Mouse (Mus musculus) lung, postnatal 0 days (tissue): ENCODE results near the gene Elk4. TPM values are rescaled to one million over a fixed set of nuclear protein-coding genes. Genes with fewer than 3 reads are reported as not detected.

Experiments used
- ATAC-seq: fragments of 200-750 bp; cut with Nextera tagmentation; 2 replicates; pipeline ENCODE4 v1.8.0; 2017; ENCODE audit warnings: moderate library complexity
- DNase-seq: peaks from one replicate; pipeline ENCODE4 v3.0.0-alpha.2; 2016; ENCODE audit warnings: low spot score
- H3K27ac ChIP-seq: fragments of 300-500 bp; sonication (generic); 2 replicates; pipeline ENCODE4 v1.5.1; 2014; ENCODE audit warnings: antibody characterized with exemption, mild to moderate bottlenecking, low read length, mixed read lengths
- H3K27me3 ChIP-seq: fragments of 300-500 bp; sonication (generic); replicated peaks from 2 replicates; pipeline ENCODE4 v1.6.1; 2014; ENCODE audit warnings: low read length, mixed read lengths; ENCODE audit not compliant: insufficient read depth
- H3K36me3 ChIP-seq: fragments of 300-500 bp; sonication (generic); 2 replicates; pipeline ENCODE4 v1.6.1; 2014; ENCODE audit warnings: low read length, mixed read lengths; ENCODE audit not compliant: insufficient read depth
- H3K4me1 ChIP-seq: fragments of 300-500 bp; sonication (generic); 2 replicates; pipeline ENCODE4 v1.6.1; 2014; ENCODE audit warnings: antibody characterized with exemption, low read depth, low read length, mixed read lengths; ENCODE audit not compliant: insufficient read depth
- H3K4me2 ChIP-seq: fragments of 300-500 bp; sonication (generic); replicated peaks from 2 replicates; pipeline ENCODE4 v1.6.1; 2014; ENCODE audit warnings: low read depth, mild to moderate bottlenecking, low read length, moderate library complexity, mixed read lengths
- H3K4me3 ChIP-seq: fragments of 300-500 bp; sonication (generic); 2 replicates; pipeline ENCODE4 v1.5.1; 2014; ENCODE audit warnings: low read depth, low read length
- H3K9ac ChIP-seq: fragments of 300-500 bp; sonication (generic); replicated peaks from 2 replicates; pipeline ENCODE4 v1.6.1; 2014; ENCODE audit warnings: low read depth, mild to moderate bottlenecking
- H3K9me3 ChIP-seq: fragments of 300-500 bp; sonication (generic); 2 replicates; pipeline ENCODE4 v1.6.1; 2016; ENCODE audit warnings: low read length, mixed read lengths
- CTCF ChIP-seq: IDR thresholded peaks from 2 replicates; pipeline ENCODE4 v1.5.1; 2016; ENCODE audit warnings: antibody characterized with exemption, mild to moderate bottlenecking
- EP300 ChIP-seq: IDR thresholded peaks from 2 replicates; pipeline ENCODE4 v1.6.1; 2016; ENCODE audit warnings: antibody characterized with exemption, mild to moderate bottlenecking, control low read depth
- WGBS: fragments of 180-500 bp; shearing (Covaris S2); extraction: QIAGEN DNeasy Blood & Tissue Kit; methylation state at CpG from one replicate; pipeline ENCODE4 v1.1.7; 2014; 5-methylcytosine and 5-hydroxymethylcytosine counted together
- polyA plus RNA-seq: library from polyadenylated mRNA; unstranded; fragments of >200 nt; fragmentation: Nextera tagmentation; extraction: Ambion mirVana; gene quantifications from 2 replicates; pipeline ENCODE4 v1.2.1, GENCODE M21; 2015

Elk4 gene
- polyA plus RNA-seq, 1 experiment from 2014 or later, result 26.3 TPM

DNA sequence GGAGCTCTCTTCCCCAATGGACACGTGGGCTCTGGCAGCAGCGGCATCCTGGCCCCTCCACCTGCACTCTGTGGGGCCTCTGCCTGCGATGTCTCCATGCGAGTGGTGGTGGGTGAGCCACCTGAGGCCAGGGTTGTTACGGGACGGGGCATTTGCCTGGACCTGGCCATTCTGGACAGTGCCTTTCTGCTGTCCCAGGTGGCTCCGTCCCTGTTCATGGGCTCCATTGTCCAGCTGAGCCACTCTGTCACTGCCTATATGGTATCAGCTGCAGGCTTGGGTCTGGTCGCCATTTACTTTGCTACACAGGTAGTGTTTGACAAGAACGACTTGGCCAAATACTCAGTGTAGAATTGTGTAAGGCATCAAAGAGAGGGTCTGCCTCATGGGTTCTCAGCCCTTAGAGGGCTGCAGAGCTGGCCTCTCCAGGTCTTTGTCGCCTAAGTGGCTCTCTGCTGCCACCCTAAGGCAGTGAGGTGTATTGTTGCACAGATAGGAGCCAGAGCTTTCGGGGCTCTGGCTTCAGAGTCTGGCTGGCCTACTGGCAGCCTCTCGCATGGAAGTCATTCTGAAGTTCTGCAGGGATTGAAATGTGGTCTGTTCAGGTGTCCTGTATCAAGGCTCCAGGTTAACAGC lies 25.9 kb upstream of the Elk4 start:
- no peaks in the 10 kb centered on the region for H3K27me3 ChIP-seq
- no peak overlapping the region for H3K9ac ChIP-seq
- H3K4me1 ChIP-seq, result peaks cover 5% of the 10 kb centered on the region; the same call in 1 of the 2 replicates
- no peaks in the 10 kb centered on the region for H3K9me3 ChIP-seq
- no peak for TF ChIP-seq EP300
- peak; percentile 91 for TF ChIP-seq CTCF
- DNase-seq (peak; percentile 81), ATAC-seq (peak; percentile 66)
- WGBS, result 46% methylated on average over 12 of the region's 12 CpGs
- no peak overlapping the region for H3K4me2 ChIP-seq
- no peaks in the 10 kb centered on the region for H3K36me3 ChIP-seq
- H3K4me3 ChIP-seq, result no peak overlapping the region
- no peak overlapping the region for H3K27ac ChIP-seq

DNA sequence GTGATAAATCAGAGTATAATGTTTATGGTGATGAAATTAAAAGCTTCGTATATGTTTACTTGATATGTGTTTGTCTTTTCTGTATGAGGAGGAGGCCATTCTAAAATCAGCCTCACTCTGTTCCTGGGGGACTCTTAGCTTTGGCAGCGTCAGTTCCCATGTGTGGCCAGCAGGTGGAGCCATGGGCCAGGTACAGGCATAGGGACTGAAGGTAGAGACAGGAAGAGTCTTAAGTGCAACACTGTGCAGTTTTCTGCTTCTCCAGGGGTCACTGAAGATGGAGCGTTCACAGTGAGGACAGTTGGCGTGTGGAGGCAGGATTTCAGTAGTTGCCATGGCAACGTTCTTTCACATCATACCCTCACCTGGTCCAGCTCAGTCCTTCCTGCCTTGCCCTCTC lies 24.5 kb upstream of the Elk4 start:
- WGBS, result 8% methylated on average over 5 of the region's 5 CpGs
- Histone ChIP-seq H3K27ac (no peak overlapping the region), H3K4me1 (peaks cover 5% of the 10 kb centered on the region; the same call in 1 of the 2 replicates), H3K27me3 (no peaks in the 10 kb centered on the region), H3K36me3 (no peaks in the 10 kb centered on the region), H3K9me3 (no peaks in the 10 kb centered on the region), H3K4me2 (no peak overlapping the region), H3K9ac (no peak overlapping the region), H3K4me3 (no peak overlapping the region)
- TF ChIP-seq CTCF, result peak; percentile 98
- TF ChIP-seq EP300, result no peak
- ATAC-seq (peak; percentile 59), DNase-seq (peak; percentile 79)

DNA sequence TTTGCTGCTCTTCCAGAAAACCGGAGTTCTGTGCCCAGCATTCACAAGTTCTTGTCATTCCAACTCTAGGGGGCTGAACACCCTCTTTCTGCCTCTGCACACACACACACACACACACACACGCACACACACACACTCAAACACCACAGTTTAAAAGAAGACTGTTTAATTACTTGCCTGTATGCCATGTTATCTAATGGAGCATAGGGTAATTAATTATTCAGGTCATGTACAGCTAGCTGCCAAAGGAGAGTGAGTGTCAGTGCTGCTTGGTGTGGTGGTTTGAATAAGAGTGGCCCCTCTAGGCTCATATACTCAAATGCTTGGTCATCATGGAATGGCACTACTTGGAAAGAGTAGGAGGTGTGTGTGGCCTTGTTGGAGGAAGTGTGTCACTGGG lies 23.6 kb upstream of the Elk4 start:
- Histone ChIP-seq H3K4me3 (no peak overlapping the region), H3K9ac (no peak overlapping the region), H3K4me2 (no peak overlapping the region), H3K9me3 (no peaks in the 10 kb centered on the region), H3K36me3 (no peaks in the 10 kb centered on the region), H3K27me3 (no peaks in the 10 kb centered on the region), H3K4me1 (peaks cover 4% of the 10 kb centered on the region; the same call in 1 of the 2 replicates), H3K27ac (no peak overlapping the region)
- DNase-seq (no peak), ATAC-seq (no peak)
- WGBS, result 57% methylated on average over 2 of the region's 2 CpGs
- TF ChIP-seq EP300, result no peak
- no peak for TF ChIP-seq CTCF

DNA sequence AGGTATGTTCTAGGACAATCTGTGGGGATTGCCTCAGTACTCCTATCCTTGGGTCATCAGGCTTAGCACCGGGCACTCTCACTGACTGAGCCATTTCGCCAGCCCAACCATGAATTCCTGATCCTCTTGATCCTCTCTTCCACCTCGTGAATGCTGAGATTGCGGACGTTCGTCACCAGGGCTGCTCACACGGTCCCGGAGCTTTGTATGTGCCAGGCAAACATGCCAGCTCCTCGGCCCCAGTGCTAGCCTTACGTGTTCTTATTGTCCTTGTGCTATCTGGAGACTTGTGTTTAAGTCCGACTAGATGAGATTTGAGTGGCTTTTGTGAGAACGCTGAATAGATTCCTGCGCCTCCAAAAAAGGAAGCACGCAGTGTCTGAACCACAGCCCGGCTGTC lies 20.0 kb upstream of the Elk4 start:
- no peak overlapping the region for H3K4me2 ChIP-seq
- no peak overlapping the region for H3K27ac ChIP-seq
- H3K36me3 ChIP-seq, result no peaks in the 10 kb centered on the region
- no peak overlapping the region for H3K4me3 ChIP-seq
- H3K27me3 ChIP-seq, result no peaks in the 10 kb centered on the region
- ATAC-seq (peak; percentile 84), DNase-seq (peak; percentile 50)
- WGBS, result 43% methylated on average over 15 of the region's 15 CpGs
- no peak for TF ChIP-seq EP300
- no peak for TF ChIP-seq CTCF
- H3K4me1 ChIP-seq, result no peaks in the 10 kb centered on the region
- no peaks in the 10 kb centered on the region for H3K9me3 ChIP-seq
- H3K9ac ChIP-seq, result no peak overlapping the region

DNA sequence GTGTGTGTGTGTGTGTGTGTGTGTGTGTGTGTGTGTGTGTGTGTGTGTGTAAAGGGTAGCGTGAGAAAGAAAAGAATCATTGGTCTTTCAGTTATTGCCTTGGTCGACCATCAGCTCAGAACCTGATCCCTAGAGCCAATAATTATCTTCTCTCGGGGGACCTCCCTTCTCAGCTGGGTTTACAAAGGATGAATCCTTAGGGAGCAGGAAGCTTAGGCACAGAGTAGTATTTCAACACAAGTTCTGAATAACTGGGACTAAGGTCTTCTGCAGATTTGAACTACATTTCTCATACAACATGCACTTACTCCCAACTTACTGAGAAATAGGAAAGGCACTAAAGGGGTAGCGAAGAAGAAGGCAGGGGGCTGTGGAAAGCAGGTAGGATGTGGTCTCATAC lies 17.9 kb upstream of the Elk4 start:
- DNase-seq (no peak), ATAC-seq (no peak)
- Histone ChIP-seq H3K9me3 (no peaks in the 10 kb centered on the region), H3K9ac (no peak overlapping the region), H3K36me3 (no peaks in the 10 kb centered on the region), H3K4me3 (no peak overlapping the region), H3K4me1 (no peaks in the 10 kb centered on the region), H3K4me2 (no peak overlapping the region), H3K27ac (no peak overlapping the region), H3K27me3 (no peaks in the 10 kb centered on the region)
- no peak for TF ChIP-seq EP300
- no peak for TF ChIP-seq CTCF
- 76% methylated on average over 4 of the region's 4 CpGs for WGBS

DNA sequence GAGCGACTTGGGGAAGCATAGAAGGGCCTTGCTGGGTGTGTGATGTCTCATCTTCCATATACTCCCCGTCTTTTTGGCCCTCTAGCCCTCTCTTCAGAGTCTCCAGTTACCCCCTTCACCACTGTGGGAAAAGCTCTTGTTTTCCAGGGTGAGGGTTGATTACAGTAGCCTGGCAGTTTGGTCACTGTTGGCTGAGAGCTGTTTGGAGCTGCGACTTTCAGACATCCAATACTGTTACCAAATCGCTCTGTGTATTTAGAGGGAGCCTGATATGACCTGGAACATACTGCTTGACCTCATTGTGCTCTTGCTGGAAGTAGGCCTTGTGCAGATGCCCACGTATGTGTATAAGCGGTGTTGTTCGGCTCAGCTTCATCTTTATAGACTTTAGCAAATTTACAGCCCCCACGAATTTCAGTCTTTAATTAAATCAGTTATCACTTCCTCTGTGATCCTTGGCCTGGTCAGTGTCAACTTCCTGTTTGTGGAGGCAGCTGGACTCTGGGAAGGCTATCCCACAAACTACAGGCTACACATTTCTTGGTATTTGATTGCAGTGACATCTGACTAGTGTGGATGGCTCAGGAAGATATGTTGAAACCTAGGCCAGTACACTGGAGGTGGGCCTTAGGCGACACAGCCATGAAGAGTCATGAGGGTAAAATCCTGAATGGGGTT lies 17.2 kb upstream of the Elk4 start:
- Histone ChIP-seq H3K9ac (no peak overlapping the region), H3K4me2 (no peak overlapping the region), H3K4me1 (no peaks in the 10 kb centered on the region), H3K9me3 (no peaks in the 10 kb centered on the region), H3K27ac (no peak overlapping the region), H3K4me3 (no peak overlapping the region), H3K27me3 (no peaks in the 10 kb centered on the region), H3K36me3 (no peaks in the 10 kb centered on the region)
- 78% methylated on average over 9 of the region's 9 CpGs for WGBS
- TF ChIP-seq EP300 (no peak), CTCF (no peak)
- no peak for ATAC-seq
- DNase-seq, result no peak
